Mouse (Mus musculus) left cerebral cortex, adult 2 months (tissue): Measurements from ENCODE around the gene Myo1c. TPM values are rescaled to one million over a fixed set of nuclear protein-coding genes. Genes with fewer than 3 reads are reported as not detected.

Experiments used
- DNase-seq, 2 experiments: peaks; one replicate each; pipeline ENCODE4 v3.0.0; 2021 to 2022; ENCODE audit warnings: low spot score in 2 of 2, mixed read lengths in 1 of 2; ENCODE audit errors: extremely low spot score in 1 of 2
- H3K27ac ChIP-seq: fragments of 200-600 bp; 2 replicates; pipeline ENCODE4 v1.8.1; 2022
- H3K4me3 ChIP-seq: fragments of 200-600 bp; 2 replicates; pipeline ENCODE4 v1.8.1; 2022
- CTCF ChIP-seq: fragments of 200-600 bp; IDR thresholded peaks from 2 replicates; pipeline ENCODE4 v1.8.1; 2022; ENCODE audit warnings: antibody characterized with exemption, mild to moderate bottlenecking, moderate library complexity
- intact Hi-C: fragments of 180-260 bp; cut with DNase I; formaldehyde crosslinking; loops from one replicate; pipeline ENCODE4 v1.15.1; 2025
- total RNA-seq, 2 experiments: library from RNA; stranded (reverse); gene quantifications; 2 replicates each; pipeline ENCODE4 v1.2.3; 2021

Myo1c gene
- total RNA-seq, 2 experiments from 2014 or later: 25.2 to 26.6 TPM

DNA sequence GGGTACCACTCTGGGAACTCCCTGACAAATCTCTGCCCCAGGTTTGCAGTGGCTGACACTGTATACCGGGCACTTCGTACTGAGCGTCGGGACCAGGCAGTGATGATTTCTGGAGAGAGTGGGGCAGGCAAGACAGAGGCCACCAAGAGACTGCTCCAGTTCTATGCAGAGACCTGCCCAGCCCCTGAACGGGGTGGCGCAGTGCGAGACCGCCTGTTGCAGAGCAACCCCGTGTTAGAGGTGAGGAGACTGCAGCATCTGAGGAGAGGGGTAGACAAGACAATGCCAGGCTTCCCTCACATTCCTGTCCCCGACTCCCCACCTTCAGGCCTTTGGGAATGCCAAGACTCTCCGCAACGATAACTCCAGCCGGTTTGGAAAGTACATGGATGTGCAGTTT lies 8.0 kb downstream of the Myo1c start:
- intact Hi-C loops: no loop called here
- TF ChIP-seq CTCF: no peak
- Histone ChIP-seq H3K4me3 (no peak overlapping the region), H3K27ac (no peak overlapping the region)
- no peak for DNase-seq

DNA sequence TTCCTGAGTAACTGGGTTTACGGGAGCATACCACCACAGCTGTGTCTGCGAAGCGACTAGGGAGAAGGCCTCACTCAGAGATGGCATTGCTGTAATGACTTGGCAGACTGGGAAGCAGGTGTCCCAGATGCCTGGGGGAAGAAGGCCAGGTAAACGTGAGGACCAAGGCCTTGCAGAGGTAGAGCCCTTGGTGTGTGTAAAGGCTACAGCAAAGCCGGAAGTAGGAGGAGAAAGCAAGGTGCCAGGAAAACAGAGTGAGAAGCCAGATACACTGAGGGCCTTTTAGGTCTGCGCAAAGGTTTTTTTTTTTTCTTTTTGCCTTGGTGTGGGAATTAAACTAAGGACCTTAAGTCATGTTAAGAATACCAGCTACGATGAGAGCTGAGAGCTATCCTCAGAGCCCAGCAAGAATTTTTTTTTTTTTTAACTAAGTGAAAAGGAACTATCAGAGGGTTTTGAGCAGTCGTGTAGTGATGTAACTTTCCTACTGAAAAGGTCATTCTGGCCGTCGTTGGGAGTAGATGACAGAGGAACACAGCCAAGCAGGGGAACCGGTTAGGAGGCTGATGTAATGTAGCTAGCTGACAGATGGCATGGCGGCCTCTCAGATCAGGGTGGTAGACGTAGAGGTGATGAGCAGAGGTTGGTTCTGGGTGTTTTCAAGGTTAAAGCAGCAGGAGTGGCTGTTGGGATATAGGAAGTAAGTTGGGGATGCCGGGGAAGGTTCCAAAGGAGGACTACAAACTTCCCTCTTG lies 8.9 kb downstream of the Myo1c start:
- DNase-seq: no peak
- Histone ChIP-seq H3K27ac (no peak overlapping the region), H3K4me3 (no peak overlapping the region)
- intact Hi-C loops: no loop called here
- no peak for TF ChIP-seq CTCF

DNA sequence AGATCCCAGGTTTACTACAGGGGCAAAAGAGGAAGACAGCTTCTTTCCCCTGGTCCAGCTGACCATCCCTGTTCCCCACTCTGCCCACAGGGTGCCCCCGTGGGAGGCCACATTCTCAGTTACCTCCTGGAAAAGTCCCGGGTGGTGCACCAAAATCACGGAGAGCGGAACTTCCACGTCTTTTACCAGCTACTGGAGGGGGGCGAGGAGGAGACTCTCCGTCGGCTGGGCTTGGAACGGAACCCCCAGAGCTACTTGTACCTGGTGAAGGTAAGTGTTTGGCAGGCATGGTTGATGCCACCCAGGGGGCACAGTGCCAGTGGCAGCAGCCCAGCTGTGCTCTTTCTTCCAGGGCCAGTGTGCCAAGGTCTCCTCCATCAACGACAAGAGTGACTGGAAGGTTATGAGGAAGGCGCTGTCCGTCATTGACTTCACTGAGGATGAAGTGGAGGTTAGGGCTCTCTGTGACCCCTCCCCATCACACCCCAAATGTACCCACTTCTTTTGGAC lies 9.8 kb downstream of the Myo1c start:
- no peak for TF ChIP-seq CTCF
- no peak for DNase-seq
- intact Hi-C loops: no loop called here
- Histone ChIP-seq H3K4me3 (no peak overlapping the region), H3K27ac (no peak overlapping the region)

DNA sequence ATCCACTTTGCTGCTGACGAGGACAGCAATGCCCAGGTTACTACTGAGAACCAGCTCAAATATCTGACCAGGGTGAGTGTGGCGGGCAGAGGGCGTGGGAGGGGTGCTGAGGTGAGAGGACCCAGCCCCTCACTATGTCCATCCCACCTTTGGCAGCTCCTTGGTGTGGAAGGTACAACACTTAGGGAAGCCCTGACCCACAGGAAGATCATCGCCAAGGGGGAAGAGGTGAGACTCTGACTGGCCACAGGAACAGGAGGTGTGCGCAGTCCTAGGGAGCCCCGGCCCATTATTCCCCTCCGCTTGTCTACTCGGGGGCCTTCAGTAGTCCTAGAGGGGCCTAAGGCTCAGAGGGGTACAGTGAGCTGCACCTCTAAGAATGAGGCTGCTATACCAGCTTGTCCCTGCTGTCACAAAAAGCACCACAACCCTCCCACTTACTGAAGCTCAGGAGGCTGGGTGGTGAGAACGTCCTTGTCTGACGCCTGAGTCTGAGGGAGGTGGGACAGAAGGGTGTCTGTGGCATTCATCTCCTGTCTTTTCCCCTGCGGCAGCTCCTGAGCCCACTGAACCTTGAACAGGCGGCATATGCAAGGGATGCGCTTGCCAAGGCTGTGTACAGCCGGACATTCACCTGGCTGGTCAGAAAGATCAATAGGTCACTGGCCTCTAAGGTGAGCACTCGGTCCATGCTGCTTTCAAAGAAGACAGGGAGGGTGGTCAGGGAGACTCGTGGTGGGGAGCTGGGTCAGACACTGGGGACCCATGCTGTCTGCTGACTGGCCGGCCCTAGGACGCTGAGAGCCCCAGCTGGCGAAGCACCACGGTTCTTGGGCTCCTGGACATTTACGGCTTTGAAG lies 10.9 kb downstream of the Myo1c start:
- no peak overlapping the region for H3K4me3 ChIP-seq
- TF ChIP-seq CTCF: no peak
- intact Hi-C loops: no loop called here
- no peak for DNase-seq
- H3K27ac ChIP-seq: no peak overlapping the region

DNA sequence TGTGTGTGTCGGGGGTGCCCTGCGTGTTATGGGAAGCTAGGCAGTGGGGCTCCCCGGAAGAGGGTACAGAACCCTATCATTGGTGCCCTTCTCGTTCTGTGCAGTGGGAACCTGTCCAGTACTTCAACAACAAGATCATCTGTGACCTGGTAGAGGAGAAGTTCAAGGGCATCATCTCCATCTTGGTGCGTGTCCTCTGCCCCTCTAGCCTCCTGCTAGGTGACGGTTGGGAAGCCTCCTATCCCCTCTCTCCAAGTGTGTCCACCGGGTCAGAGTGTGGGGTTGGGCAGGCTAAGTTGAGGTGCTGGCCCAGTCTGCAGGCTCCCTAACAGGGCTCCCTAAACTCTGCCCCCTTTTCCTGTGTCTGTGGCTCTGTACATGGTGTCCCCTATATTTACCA lies 11.8 kb downstream of the Myo1c start:
- no peak for DNase-seq
- no peak overlapping the region for H3K4me3 ChIP-seq
- TF ChIP-seq CTCF: no peak
- intact Hi-C loops: no loop called here
- no peak overlapping the region for H3K27ac ChIP-seq

DNA sequence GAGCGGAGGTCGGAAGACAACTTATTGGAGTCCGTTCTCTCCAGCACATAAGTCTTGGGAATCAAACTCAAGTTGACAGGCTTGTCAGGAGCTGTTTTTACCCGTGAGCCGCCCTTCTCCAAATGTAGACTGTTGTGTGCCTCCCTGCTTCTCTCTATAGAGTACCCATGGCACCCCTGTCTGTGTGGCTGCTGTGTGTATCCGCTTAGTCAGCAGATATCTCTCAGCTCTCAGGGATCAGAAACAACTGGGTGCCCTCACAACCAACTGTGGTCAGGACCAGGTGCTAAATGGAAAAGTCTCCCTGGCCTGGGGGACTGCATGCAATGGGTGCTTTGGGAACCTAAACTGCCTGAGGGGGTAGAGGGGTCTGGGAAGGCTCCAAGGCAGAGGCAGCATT lies 16.0 kb downstream of the Myo1c start:
- intact Hi-C loops: no loop called here
- no peak for TF ChIP-seq CTCF

DNA sequence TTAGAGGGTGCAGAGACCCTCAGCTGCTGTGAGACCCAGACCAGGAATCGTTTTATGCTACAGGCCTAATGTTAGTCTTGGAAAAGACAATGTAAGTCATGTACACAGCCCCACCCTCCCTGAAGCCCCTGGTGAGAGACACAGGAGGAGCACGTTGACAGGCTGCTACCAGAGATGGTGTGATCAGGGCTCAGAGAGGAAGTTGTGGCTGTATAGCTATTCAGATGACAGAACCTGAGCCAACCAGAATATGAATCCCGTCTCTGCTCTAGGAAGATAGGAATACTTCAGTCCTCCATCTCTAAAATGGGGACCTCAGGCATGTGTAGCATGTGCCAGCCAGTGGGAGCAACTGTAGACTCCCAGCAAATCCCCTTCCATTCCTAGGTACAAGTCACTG lies 18.3 kb downstream of the Myo1c start:
- DNase-seq: no peak
- Histone ChIP-seq H3K4me3 (no peak overlapping the region), H3K27ac (no peak overlapping the region)
- no peak for TF ChIP-seq CTCF
- intact Hi-C loops: no loop called here

More for the DNA sequence above, 16.0 kb downstream of the Myo1c start:
- Histone ChIP-seq H3K27ac (no peak overlapping the region), H3K4me3 (no peak overlapping the region)
- no peak for DNase-seq

DNA sequence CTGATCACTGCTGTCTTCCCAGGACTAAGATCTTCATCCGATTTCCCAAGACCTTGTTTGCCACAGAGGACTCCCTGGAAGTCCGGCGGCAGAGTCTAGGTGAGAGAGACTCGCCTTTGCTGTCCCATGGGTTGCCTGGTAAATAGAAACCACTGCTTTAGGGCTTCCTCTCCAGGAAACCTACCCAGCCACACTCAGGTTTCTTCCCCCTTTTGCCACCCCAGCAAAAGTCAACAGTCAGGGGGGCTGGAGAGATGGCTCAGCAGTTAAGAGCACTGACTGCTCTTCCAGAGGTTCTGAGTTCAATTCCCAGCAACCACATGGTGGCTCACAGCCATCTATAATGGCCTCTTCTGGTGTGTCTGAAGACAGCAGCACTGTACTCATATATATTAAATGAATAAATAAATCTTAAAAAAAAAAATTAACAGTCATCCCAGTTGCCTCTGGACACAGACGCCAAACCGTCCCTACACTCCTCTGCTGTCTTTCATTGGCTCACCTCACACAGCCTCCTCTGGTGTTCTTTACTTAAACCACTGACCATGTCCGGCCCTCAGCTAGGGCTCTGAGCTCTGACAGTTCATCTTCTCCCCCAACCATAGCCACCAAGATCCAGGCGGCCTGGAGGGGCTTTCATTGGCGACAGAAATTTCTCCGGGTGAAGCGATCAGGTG lies 19.0 kb downstream of the Myo1c start:
- no peak for TF ChIP-seq CTCF
- H3K4me3 ChIP-seq: no peak overlapping the region

DNA sequence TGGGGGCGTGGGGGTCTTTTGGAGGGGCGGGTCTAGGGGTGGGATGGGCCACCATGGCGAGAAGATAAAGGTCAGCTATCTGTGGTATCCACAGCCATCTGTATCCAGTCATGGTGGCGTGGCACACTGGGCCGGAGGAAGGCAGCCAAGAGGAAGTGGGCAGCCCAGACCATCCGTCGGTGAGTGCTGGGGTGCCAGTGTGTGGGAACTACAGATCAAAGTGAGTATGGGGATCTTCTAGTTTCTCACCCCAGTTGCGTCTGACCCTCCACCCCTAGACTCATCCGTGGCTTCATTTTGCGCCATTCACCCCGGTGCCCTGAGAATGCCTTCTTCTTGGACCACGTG lies 19.5 kb downstream of the Myo1c start:
- no peak overlapping the region for H3K27ac ChIP-seq
- no peak for TF ChIP-seq CTCF
- no peak overlapping the region for H3K4me3 ChIP-seq
- no peak for DNase-seq
- intact Hi-C loops: no loop called here

More for the DNA sequence above, 19.0 kb downstream of the Myo1c start:
- intact Hi-C loops: no loop called here
- H3K27ac ChIP-seq: no peak overlapping the region
- DNase-seq: no peak

DNA sequence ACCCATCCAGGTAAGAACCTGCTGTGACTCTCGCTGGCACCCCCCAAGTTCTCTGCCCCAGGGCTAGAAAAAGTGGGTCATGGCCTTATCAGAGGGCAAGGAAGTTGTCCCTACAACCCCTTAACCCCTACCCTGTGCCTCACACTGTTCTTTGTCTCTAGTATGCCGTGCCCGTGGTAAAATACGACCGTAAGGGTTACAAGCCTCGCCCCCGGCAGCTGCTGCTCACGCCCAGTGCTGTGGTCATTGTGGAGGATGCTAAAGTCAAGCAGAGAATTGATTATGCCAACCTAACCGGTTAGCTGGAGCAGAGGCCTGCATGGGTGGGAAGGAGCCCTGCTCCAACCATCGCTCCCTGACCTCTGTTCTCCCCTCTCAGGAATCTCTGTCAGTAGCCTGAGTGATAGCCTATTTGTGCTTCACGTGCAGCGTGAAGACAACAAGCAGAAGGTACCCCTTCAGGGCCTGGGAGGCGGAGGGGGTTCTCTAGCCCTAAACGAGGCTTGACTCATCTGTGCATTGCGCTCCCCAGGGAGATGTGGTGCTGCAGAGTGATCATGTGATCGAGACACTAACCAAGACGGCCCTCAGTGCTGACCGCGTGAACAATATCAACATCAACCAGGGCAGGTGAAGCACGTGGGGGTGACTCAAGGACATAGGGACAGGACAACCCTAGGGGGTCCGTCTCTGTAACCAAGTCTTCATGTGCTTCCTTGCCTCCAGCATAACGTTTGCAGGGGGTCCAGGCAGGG lies 21.3 kb downstream of the Myo1c start:
- DNase-seq: no peak
- TF ChIP-seq CTCF: no peak
- no peak overlapping the region for H3K27ac ChIP-seq
- H3K4me3 ChIP-seq: no peak overlapping the region
- intact Hi-C loops: no loop called here

DNA sequence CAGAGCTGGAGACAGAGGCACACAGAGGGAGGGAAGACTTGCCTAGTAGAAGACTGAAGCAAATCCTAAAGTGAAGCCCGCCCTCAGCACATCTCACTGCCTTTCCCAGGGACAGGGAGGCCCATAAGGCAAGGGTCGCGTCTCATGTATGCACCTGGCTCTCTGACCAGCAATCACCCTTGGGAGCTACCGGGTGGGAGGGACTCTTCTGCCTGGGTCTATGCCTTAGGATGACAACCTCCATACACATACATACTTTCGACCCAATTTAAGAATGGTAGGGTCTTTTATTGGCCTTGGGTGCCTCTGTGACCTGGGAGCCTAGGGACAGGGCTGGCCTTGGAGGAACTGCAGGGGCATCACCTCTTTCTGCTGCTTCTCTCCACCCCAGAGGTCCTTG lies 23.1 kb downstream of the Myo1c start:
- no peak overlapping the region for H3K27ac ChIP-seq
- TF ChIP-seq CTCF: no peak
- no peak overlapping the region for H3K4me3 ChIP-seq
- no peak for DNase-seq
- intact Hi-C loops: no loop called here
